Mouse (Mus musculus) adrenal gland, postnatal 14 days (tissue): Measurements from ENCODE around the gene Krtap20-2. TPM values are rescaled to one million over a fixed set of nuclear protein-coding genes. Genes with fewer than 3 reads are reported as not detected.
"Not testable (repeated sequence)": the region's sequence is repeated elsewhere in the genome, so short reads cannot be mapped to it uniquely, and the experiment has no call there.

Experiments used
- DNase-seq: peaks from one replicate; pipeline ENCODE4 v3.0.0; 2021; ENCODE audit warnings: mixed read lengths
- long read RNA-seq, 2 experiments: library from polyadenylated mRNA; stranded (forward); transcript quantifications; one replicate each; pipeline ENCODE4 v2.0.0; 2021
- total RNA-seq: library from RNA; stranded (reverse); gene quantifications from 2 replicates; pipeline ENCODE4 v1.2.3, GENCODE M21; 2021

Krtap20-2 gene
- not detected in 2 replicates for total RNA-seq
- long read RNA-seq, experiment 1, result 0 reads
- long read RNA-seq, experiment 2, result 0 reads

DNA sequence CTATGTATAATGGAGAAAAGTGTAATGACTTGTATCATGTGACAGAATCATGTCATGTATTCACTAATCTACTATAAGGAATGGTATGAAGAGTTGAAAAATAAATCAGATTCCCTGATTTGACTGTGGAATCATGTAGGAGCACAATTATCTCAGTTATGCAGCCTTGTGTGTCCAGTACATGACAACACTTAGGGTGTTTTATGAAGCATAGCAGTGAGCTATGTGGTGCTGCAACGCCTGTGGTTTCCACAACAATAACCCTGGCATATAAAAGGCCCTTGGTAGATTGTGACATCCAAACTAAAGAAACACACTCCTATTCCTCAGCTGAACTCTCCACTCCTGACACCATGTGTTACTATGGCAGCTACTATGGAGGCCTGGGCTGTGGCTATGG is at the start of gene Krtap20-2:
Gene Krtap20-2 (plus strand): TSS at position 301 of the 400 bp plus-strand sequence.
- DNase-seq, result no peak

DNA sequence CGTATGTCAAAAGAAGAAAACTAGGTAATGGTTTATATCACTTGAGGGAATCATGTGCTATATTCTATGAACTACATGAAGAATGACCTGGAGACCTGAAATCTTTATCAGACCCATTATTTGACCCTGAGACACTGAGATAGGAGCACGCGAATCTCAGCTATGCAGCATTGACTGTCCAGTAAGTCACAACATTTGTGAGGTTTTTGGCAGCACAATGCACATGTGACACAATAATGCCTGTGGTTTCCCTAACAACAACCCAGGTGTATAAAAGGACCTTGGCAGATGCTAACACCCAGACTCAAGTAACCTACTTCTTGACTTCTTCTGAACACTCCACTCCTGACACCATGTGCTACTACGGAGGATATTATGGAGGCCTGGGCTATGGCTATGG is 48.0 kb upstream of the Krtap20-2 start, which contains the start of gene Gm9789:
Gene Gm9789 (plus strand): TSS at position 301 of the 400 bp plus-strand sequence.
- DNase-seq, result no peak

DNA sequence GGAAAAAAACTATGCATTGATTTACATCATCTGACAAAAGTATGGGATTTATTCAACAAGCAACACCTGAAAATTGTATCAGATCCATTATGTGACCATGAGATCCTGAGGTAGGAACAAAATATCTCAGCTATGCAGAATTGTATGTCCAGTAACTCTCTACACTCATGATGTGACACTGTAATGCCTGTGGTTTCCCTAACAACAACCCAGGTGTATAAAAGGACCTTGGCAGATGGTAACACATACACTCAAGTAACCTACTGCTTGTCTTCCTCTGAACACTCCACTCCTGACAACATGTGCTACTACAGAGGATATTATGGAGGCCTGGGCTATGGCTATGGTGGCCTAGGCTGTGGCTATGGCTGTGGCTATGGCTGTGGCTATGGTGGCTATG is 36.5 kb upstream of the Krtap20-2 start, which contains the start of gene Gm7735:
Gene Gm7735 (plus strand): TSS at position 301 of the 400 bp plus-strand sequence.
- not testable (repeated sequence) for DNase-seq

DNA sequence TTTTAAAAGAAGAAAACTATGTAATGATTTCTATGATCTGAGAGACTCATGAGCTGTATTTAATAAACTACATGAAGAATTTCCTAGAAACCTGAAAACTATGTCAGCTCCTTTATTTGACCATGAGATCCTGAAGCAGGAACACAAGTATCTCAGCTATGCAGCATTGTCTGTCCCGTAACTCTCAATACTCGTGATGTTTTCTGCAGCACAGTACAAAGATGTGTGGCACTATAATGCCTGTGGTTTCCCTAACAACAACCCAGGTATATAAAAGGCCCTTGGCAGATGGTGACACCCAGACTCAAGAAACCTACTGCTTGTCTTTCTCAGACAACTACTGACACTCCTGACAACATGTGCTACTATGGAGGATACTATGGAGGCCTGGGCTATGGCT is 31.2 kb upstream of the Krtap20-2 start, which contains the start of gene 1110057P08Rik:
Gene 1110057P08Rik (plus strand): TSS at position 301 of the 400 bp plus-strand sequence.
- no peak for DNase-seq

- DNase-seq, result no peak
Observed at GRCm38 (mm10) chr16:89188621-89189020, 17.0 kb upstream of the Krtap20-2 start.

Other genes starting within 250 kb of the Krtap20-2 start
- gene Krtap16-3, start 243.0 kb upstream of the Krtap20-2 start, total RNA-seq, result not detected in 2 replicates
- not detected in 2 replicates for gene Krtap22-2, start 195.1 kb upstream of the Krtap20-2 start, total RNA-seq
- not detected in 2 replicates for gene Gm10229, start 190.6 kb upstream of the Krtap20-2 start, total RNA-seq
- gene Krtap6-1, start 174.2 kb upstream of the Krtap20-2 start, total RNA-seq, result not detected in 2 replicates
- not detected in 2 replicates for gene Gm10228, start 164.4 kb upstream of the Krtap20-2 start, total RNA-seq
- not detected in 2 replicates for gene Krtap6-5, start 158.0 kb upstream of the Krtap20-2 start, total RNA-seq
- not detected in 2 replicates for gene 1110025L11Rik, start 141.9 kb upstream of the Krtap20-2 start, total RNA-seq
- gene Krtap6-3, start 121.8 kb upstream of the Krtap20-2 start, total RNA-seq, result not detected in 2 replicates
- gene Gm6358, start 65.0 kb upstream of the Krtap20-2 start, total RNA-seq, result not detected in 2 replicates
- not detected in 2 replicates for gene Gm10061, start 54.8 kb upstream of the Krtap20-2 start, total RNA-seq
- not detected in 2 replicates for gene Gm9789, start 47.9 kb upstream of the Krtap20-2 start, total RNA-seq
- gene Gm7735, start 36.4 kb upstream of the Krtap20-2 start, total RNA-seq, result not detected in 2 replicates
- not detected in 2 replicates for gene 1110057P08Rik, start 31.1 kb upstream of the Krtap20-2 start, total RNA-seq
- not detected in 2 replicates for gene Krtap21-1, start 198.0 kb downstream of the Krtap20-2 start, total RNA-seq
- not detected in 2 replicates for gene Krtap6-2, start 214.2 kb downstream of the Krtap20-2 start, total RNA-seq